Mouse (Mus musculus) kidney, embryonic 15.5 days (tissue): ENCODE data around the gene 1810010D01Rik. TPM values are rescaled to one million over a fixed set of nuclear protein-coding genes. Genes with fewer than 3 reads are reported as not detected.
A peak's percentile ranks its signal among the peaks of the same experiment; 100 is the strongest.

Experiments
- ATAC-seq: fragments of 200-750 bp; cut with Nextera tagmentation; replicated peaks from 2 replicates; pipeline ENCODE4 v1.8.0; 2017; ENCODE audit warnings: moderate TSS enrichment; ENCODE audit not compliant: low FRiP score
- H3K27ac ChIP-seq: fragments of 300-500 bp; sonication (generic); 2 replicates; pipeline ENCODE4 v1.5.1; 2015; ENCODE audit warnings: mild to moderate bottlenecking, inconsistent platforms
- H3K27me3 ChIP-seq: fragments of 300-500 bp; sonication (generic); 2 replicates; pipeline ENCODE4 v1.6.1; 2015; ENCODE audit warnings: inconsistent platforms
- H3K36me3 ChIP-seq: fragments of 300-500 bp; sonication (generic); 2 replicates; pipeline ENCODE4 v1.6.1; 2015; ENCODE audit warnings: inconsistent platforms
- H3K4me1 ChIP-seq: fragments of 300-500 bp; sonication (generic); 2 replicates; pipeline ENCODE4 v1.6.1; 2015; ENCODE audit warnings: inconsistent platforms
- H3K4me2 ChIP-seq: fragments of 300-500 bp; sonication (generic); 2 replicates; pipeline ENCODE4 v1.6.1; 2015; ENCODE audit warnings: moderate library complexity, mild to moderate bottlenecking, inconsistent platforms
- H3K4me3 ChIP-seq: fragments of 300-500 bp; sonication (generic); replicated peaks from 2 replicates; pipeline ENCODE4 v1.5.1; 2015; ENCODE audit warnings: mild to moderate bottlenecking, inconsistent platforms
- H3K9ac ChIP-seq: fragments of 300-500 bp; sonication (generic); 2 replicates; pipeline ENCODE4 v1.6.1; 2015; ENCODE audit warnings: mild to moderate bottlenecking, inconsistent platforms
- H3K9me3 ChIP-seq: fragments of 300-500 bp; sonication (generic); replicated peaks from 2 replicates; pipeline ENCODE4 v1.6.1; 2016; ENCODE audit warnings: inconsistent platforms
- WGBS: fragments of 180-500 bp; shearing (Covaris S2); methylation state at CpG from one replicate; pipeline ENCODE4 v1.1.7; 2015; ENCODE audit warnings: mixed read lengths; 5-methylcytosine and 5-hydroxymethylcytosine counted together
- polyA plus RNA-seq: library from polyadenylated mRNA; unstranded; fragments of >200 nt; fragmentation: Nextera tagmentation; extraction: Ambion mirVana; gene quantifications from 2 replicates; pipeline ENCODE4 v1.2.1, GENCODE M21; 2015

1810010D01Rik gene
- polyA plus RNA-seq, 1 experiment from 2014 or later: 0.56 TPM

- Histone ChIP-seq H3K4me1 (peaks cover 10% of the 10 kb centered on the region), H3K9ac (no peak overlapping the region), H3K27me3 (no peaks in the 10 kb centered on the region), H3K27ac (no peak overlapping the region), H3K9me3 (no peaks in the 10 kb centered on the region), H3K36me3 (no peaks in the 10 kb centered on the region), H3K4me3 (no peak overlapping the region), H3K4me2 (no peak overlapping the region)
- no peak for ATAC-seq
- WGBS: 51% methylated on average over 8 of the region's 8 CpGs
Observed at GRCm38 (mm10) chr7:145189342-145189741, 18.6 kb downstream of the 1810010D01Rik start.

GRCm38 (mm10) chr7:145187802-145188201 lies 20.1 kb downstream of the 1810010D01Rik start:
- 72% methylated on average over 3 of the region's 3 CpGs for WGBS
- no peak overlapping the region for H3K4me3 ChIP-seq

DNA sequence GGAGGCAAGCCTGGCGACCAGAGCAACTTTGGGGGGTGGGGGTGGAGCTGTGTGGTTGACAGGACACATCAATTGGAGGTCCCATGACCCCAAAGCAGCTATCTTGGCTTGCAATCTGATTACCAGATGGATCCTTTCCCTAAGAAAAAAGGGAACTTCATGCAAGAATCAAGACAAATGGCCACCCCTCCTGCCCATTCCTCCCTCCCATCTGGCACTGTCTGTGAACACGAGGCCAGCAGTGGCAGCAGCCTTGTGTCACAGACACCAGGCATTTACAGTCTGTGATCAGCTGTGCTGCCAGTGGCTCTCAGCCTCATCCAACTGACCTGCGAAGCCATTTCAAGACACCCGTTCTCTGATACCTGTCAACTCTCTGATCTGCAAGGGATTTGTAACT lies 25.5 kb downstream of the 1810010D01Rik start:
- Histone ChIP-seq H3K27me3 (no peaks in the 10 kb centered on the region), H3K4me1 (peaks cover 14% of the 10 kb centered on the region; the same call in 1 of the 2 replicates), H3K36me3 (no peaks in the 10 kb centered on the region), H3K9me3 (no peaks in the 10 kb centered on the region), H3K9ac (no peak overlapping the region), H3K4me3 (no peak overlapping the region), H3K4me2 (no peak overlapping the region), H3K27ac (no peak overlapping the region)
- ATAC-seq: no peak
- 59% methylated on average over 4 of the region's 4 CpGs for WGBS

More at GRCm38 (mm10) chr7:145187802-145188201, 20.1 kb downstream of the 1810010D01Rik start:
- no peak for ATAC-seq
- H3K9ac ChIP-seq: no peak overlapping the region
- H3K4me1 ChIP-seq: 0 out of 2 replicates have a peak, but pooled peaks cover 4% of the 10 kb centered on the region
- H3K4me2 ChIP-seq: no peak overlapping the region
- no peaks in the 10 kb centered on the region for H3K36me3 ChIP-seq
- no peaks in the 10 kb centered on the region for H3K27me3 ChIP-seq
- no peak overlapping the region for H3K27ac ChIP-seq
- no peaks in the 10 kb centered on the region for H3K9me3 ChIP-seq

DNA sequence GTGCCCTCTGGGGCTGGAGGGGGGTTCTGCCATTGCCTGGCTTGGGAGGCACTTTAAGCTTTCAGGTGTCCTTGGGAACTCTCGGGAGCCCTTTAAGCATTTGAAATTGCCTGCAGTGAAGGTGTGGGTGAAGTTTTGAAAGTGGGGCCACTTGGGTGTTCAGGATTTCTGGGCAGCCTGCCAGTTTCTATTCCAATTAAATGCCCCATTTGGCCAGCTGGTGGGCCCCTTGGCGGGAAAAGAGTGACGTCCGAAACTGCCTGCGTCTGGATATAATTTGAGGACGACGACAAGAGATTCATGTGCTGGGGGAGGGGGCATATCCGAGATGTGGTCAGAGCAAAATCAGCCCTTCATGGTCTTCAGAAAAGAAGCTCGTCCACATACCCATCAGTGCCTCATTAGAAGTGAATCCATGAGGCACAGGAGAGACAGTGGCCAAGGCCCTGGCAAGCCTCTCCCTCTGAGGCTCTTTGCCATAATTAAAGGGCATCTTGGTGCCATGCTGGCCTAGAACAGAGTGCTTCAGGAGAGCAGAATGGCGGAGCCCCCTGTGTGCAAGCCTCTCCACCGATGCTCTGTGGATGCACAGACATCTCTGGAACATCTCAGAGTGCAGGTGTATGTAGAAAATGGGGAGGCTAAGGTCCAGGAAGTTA lies 26.4 kb downstream of the 1810010D01Rik start:
- Histone ChIP-seq H3K4me1 (peaks cover 20% of the 10 kb centered on the region), H3K27ac (no peak overlapping the region), H3K36me3 (no peaks in the 10 kb centered on the region), H3K4me3 (no peak overlapping the region), H3K9ac (no peak overlapping the region), H3K4me2 (no peak overlapping the region), H3K27me3 (no peaks in the 10 kb centered on the region), H3K9me3 (no peaks in the 10 kb centered on the region)
- ATAC-seq: no peak
- 47% methylated on average over 11 of the region's 11 CpGs for WGBS

DNA sequence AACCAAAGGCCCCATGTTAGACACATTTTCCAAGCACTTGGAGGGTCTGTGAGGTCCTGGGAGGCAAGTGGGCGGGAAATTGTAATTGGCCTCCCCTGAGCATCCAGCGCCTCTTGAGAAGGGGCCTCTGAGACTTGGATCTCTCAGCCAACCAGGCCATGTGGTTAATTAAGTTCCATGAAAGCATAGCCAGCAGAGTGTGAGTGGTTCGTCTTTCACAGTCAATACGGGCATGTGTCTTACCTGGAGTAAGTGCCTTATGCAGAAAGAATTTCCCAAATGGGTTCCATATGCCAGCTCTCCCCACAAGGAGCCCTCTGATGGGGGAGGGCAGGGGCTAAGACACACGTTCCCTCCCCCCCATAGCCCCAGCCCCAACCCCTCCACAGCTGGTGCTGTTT lies 28.2 kb downstream of the 1810010D01Rik start:
- Histone ChIP-seq H3K4me1 (peaks cover 20% of the 10 kb centered on the region), H3K27ac (no peak overlapping the region), H3K4me3 (no peak overlapping the region), H3K9me3 (no peaks in the 10 kb centered on the region), H3K36me3 (no peaks in the 10 kb centered on the region), H3K9ac (no peak overlapping the region), H3K4me2 (no peak overlapping the region), H3K27me3 (no peaks in the 10 kb centered on the region)
- WGBS: 36% methylated on average over 5 of the region's 5 CpGs
- no peak for ATAC-seq

- H3K36me3 ChIP-seq: no peaks in the 10 kb centered on the region
- peaks cover 27% of the 10 kb centered on the region for H3K4me1 ChIP-seq
- ATAC-seq: 0 out of 2 replicates have a peak, but pooled peaks have one; percentile 41
- no peak overlapping the region for H3K27ac ChIP-seq
- no peak overlapping the region for H3K4me3 ChIP-seq
- no peaks in the 10 kb centered on the region for H3K27me3 ChIP-seq
- 42% methylated on average over 15 of the region's 15 CpGs for WGBS
- no peak overlapping the region for H3K4me2 ChIP-seq
- H3K9ac ChIP-seq: no peak overlapping the region
- H3K9me3 ChIP-seq: no peaks in the 10 kb centered on the region
Observed at GRCm38 (mm10) chr7:145176750-145177589, 30.9 kb downstream of the 1810010D01Rik start.

GRCm38 (mm10) chr7:145173563-145173962 lies 34.4 kb downstream of the 1810010D01Rik start:
- 50% methylated on average over 15 of the region's 15 CpGs for WGBS
- ATAC-seq: no peak
- H3K27me3 ChIP-seq: no peaks in the 10 kb centered on the region

GRCm38 (mm10) chr7:145173116-145173515 lies 34.8 kb downstream of the 1810010D01Rik start:
- WGBS: 16% methylated on average over 12 of the region's 12 CpGs
- no peak overlapping the region for H3K9ac ChIP-seq

More at GRCm38 (mm10) chr7:145173563-145173962, 34.4 kb downstream of the 1810010D01Rik start:
- H3K4me2 ChIP-seq: no peak overlapping the region
- H3K4me1 ChIP-seq: peaks cover 16% of the 10 kb centered on the region
- H3K36me3 ChIP-seq: no peaks in the 10 kb centered on the region
- H3K27ac ChIP-seq: no peak overlapping the region
- no peak overlapping the region for H3K4me3 ChIP-seq
- no peak overlapping the region for H3K9ac ChIP-seq
- no peaks in the 10 kb centered on the region for H3K9me3 ChIP-seq

DNA sequence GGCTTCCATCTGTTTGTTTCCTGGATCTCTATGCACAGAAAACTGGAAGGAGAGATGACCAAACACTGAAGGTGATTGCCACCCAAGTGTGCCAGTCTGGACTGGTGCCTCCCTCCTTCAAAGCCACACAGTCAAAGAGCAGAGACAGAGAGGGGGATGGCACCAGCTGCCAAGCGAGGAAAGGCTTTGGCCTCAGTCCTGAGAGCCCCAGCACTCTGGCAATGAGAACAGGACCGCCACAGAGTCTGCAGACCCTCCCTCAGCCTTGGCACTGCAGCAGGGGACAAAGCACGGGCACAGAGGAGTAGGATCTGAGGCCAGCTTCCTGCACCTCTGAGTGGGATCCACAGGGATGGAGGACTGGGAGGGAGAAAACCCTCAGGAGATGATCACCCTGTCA lies 38.2 kb downstream of the 1810010D01Rik start:
- no peaks in the 10 kb centered on the region for H3K36me3 ChIP-seq
- WGBS: 61% methylated on average over 3 of the region's 3 CpGs

More at GRCm38 (mm10) chr7:145173116-145173515, 34.8 kb downstream of the 1810010D01Rik start:
- H3K27ac ChIP-seq: no peak overlapping the region
- H3K27me3 ChIP-seq: no peaks in the 10 kb centered on the region
- no peak overlapping the region for H3K4me3 ChIP-seq
- peak overlapping the region; percentile 22; the same call in 1 of the 2 replicates for H3K4me2 ChIP-seq
- H3K36me3 ChIP-seq: no peaks in the 10 kb centered on the region
- peaks cover 16% of the 10 kb centered on the region for H3K4me1 ChIP-seq
- no peak; the same call in 1 of the 2 replicates for ATAC-seq
- H3K9me3 ChIP-seq: no peaks in the 10 kb centered on the region

DNA sequence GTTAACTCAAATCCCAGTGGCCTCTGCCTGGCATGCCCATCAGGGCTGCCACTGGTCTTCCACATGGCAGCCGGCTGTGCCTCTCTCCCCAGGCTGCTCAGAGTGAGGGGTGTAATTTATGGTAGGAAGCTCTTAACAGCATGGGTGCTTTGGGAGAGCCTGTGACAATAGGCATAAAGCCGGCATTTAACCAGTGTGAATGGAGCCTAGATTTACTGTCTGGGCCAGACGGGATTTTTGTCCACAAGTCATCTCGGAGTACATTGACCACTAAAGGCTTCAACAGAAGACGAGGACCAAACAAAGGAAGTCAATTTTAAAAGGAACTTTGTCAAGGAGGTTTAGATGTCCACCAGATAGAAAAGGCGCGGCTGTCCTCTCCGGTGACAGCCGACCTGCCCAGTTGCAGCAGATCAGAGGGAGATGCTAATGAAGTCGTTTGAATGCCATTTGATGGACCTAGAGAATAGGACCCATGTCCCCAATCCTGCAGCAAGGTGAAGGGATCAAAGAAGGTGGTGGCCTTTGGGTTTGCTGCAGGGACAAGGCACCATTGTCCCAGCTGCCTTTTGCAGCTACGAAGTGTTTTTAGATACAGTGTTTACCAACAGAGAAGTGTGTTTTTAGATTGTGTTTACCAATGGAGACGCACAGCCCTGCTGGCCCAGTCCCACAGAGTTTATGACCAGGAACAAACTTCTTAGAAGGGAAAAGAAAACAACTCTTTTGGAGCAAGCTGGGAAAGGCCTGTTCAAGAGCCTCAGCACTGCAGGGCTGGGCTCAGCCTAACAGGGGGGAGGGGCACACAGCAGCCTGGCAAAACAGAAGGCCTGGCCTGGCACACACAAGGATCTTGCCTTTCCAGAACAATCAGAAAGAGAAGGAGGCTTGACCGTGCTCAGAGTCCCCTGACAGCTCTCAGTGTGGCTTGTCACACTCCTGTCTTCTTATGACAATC lies 48.4 kb downstream of the 1810010D01Rik start:
- Histone ChIP-seq H3K9me3 (no peaks in the 10 kb centered on the region), H3K27ac (peak overlapping the region; percentile 82), H3K27me3 (no peaks in the 10 kb centered on the region), H3K36me3 (no peaks in the 10 kb centered on the region), H3K4me3 (no peak overlapping the region), H3K9ac (no peak overlapping the region; the same call in 1 of the 2 replicates), H3K4me1 (peaks cover 20% of the 10 kb centered on the region), H3K4me2 (no peak overlapping the region)
- 20% methylated on average over 13 of the region's 13 CpGs for WGBS
- ATAC-seq: peak; percentile 74

More for the DNA sequence above, 38.2 kb downstream of the 1810010D01Rik start:
- no peak for ATAC-seq
- H3K4me2 ChIP-seq: no peak overlapping the region
- no peak overlapping the region for H3K4me3 ChIP-seq
- H3K27me3 ChIP-seq: no peaks in the 10 kb centered on the region
- peaks cover 11% of the 10 kb centered on the region for H3K4me1 ChIP-seq
- H3K27ac ChIP-seq: no peak overlapping the region
- H3K9ac ChIP-seq: no peak overlapping the region
- H3K9me3 ChIP-seq: no peaks in the 10 kb centered on the region
